In genomic region chr1:150583734-150584133, GRCm38 (mm10) we compare ENCODE assay signal across 13 mouse cellular contexts.
DNase-seq lines count a peak whose midpoint lies in the region; ATAC-seq and TF ChIP-seq lines count a peak whose summit lies in the region.
"Had no signal": no experiment of that assay in that cellular context is flagged by ENCODE, and none has a peak within 500 bp of the region (broad histone marks: within the 10 kb centered on the region; RNA-seq: fewer than 3 reads in every experiment).

No protein-coding gene starts in this region.

- DNase-seq in left cerebral cortex, postnatal 14 days (ENCODE audit: low spot score in 2 of 2), result peak; percentile 20 to 31
- DNase-seq in left cerebral cortex, adult 2 months (ENCODE audit: extremely low spot score in 1 of 2, low spot score in 2 of 2), result no peak
- peak; percentile 44 for DNase-seq in forebrain, embryonic 14.5 days (ENCODE audit: low spot score)
- peak; percentile 62 for DNase-seq in midbrain, embryonic 10.5 days (ENCODE audit: low spot score)
- DNase-seq in retina, postnatal 1 day, result peak; percentile 33
- no peak for DNase-seq in urinary bladder, postnatal 36 days (ENCODE audit: low spot score in 2 of 2)
- DNase-seq: gastrocnemius, postnatal 10 days; heart, postnatal 4 days; liver, embryonic 13.5 days had no signal

- WGBS in forebrain, embryonic 14.5 days, result 34% methylated on average over 8 of the region's 8 CpGs
- WGBS in midbrain, embryonic 10.5 days, result 34% methylated on average over 8 of the region's 8 CpGs
- 55% methylated on average over 8 of the region's 8 CpGs for WGBS in heart, embryonic 11.5 days (ENCODE audit: insufficient replicate concordance)
- 58% methylated on average over 8 of the region's 8 CpGs for WGBS in intestine, postnatal 0 days

- no peaks in the 10 kb centered on the region for H3K36me3 ChIP-seq in forebrain, embryonic 14.5 days (ENCODE audit: control insufficient read depth, insufficient read depth, low read length)
- no peaks in the 10 kb centered on the region for H3K36me3 ChIP-seq in midbrain, embryonic 10.5 days
- 0 out of 2 replicates have a peak, but pooled peaks cover 2% of the 10 kb centered on the region for H3K36me3 ChIP-seq in heart, embryonic 11.5 days (ENCODE audit: control insufficient read depth, insufficient read depth, low read length)
- H3K36me3 ChIP-seq in intestine, postnatal 0 days (ENCODE audit: control insufficient read depth, insufficient read depth), result no peaks in the 10 kb centered on the region; the same call in 1 of the 2 replicates
- H3K36me3 ChIP-seq: liver, embryonic 13.5 days had no signal

- 0 out of 2 replicates have a peak, but pooled peaks cover 2% of the 10 kb centered on the region for H3K4me1 ChIP-seq in forebrain, embryonic 14.5 days (ENCODE audit: control insufficient read depth, insufficient read depth, low read length)
- peaks cover 17% of the 10 kb centered on the region for H3K4me1 ChIP-seq in midbrain, embryonic 10.5 days
- H3K4me1 ChIP-seq in heart, embryonic 11.5 days (ENCODE audit: control insufficient read depth, insufficient read depth, low read length), result no peaks in the 10 kb centered on the region
- H3K4me1 ChIP-seq in intestine, postnatal 0 days (replicated peaks; ENCODE audit: control insufficient read depth, insufficient read depth, low read length), result no peaks in the 10 kb centered on the region
- H3K4me1 ChIP-seq: embryonic facial prominence, embryonic 13.5 days; liver, embryonic 13.5 days had no signal

- H3K9me3 ChIP-seq in forebrain, embryonic 14.5 days (replicated peaks; ENCODE audit: control insufficient read depth, low read length), result no peaks in the 10 kb centered on the region
- H3K9me3 ChIP-seq in midbrain, embryonic 10.5 days (replicated peaks), result no peaks in the 10 kb centered on the region
- H3K9me3 ChIP-seq in heart, embryonic 11.5 days (replicated peaks; ENCODE audit: control insufficient read depth, low read length), result no peaks in the 10 kb centered on the region
- no peaks in the 10 kb centered on the region for H3K9me3 ChIP-seq in intestine, postnatal 0 days (ENCODE audit: control insufficient read depth)
- H3K9me3 ChIP-seq: embryonic facial prominence, embryonic 13.5 days; liver, embryonic 13.5 days had no signal

- no peak for TF ChIP-seq CTCF in left cerebral cortex, adult 2 months (IDR thresholded peaks at IDR 0.05)
- no peak for TF ChIP-seq CTCF in intestine, postnatal 0 days (IDR thresholded peaks at IDR 0.05; ENCODE audit: low read depth)

- H3K27ac ChIP-seq in left cerebral cortex, adult 2 months, result no peak overlapping the region
- no peak overlapping the region for H3K27ac ChIP-seq in forebrain, embryonic 14.5 days (ENCODE audit: low read depth, low read length)
- H3K27ac ChIP-seq in midbrain, embryonic 10.5 days (replicated peaks), result peak overlapping the region; percentile 18
- H3K27ac ChIP-seq in heart, embryonic 11.5 days (ENCODE audit: low read depth, low read length), result no peak overlapping the region
- H3K27ac ChIP-seq in intestine, postnatal 0 days (ENCODE audit: low read depth, low read length), result no peak overlapping the region
- H3K27ac ChIP-seq: embryonic facial prominence, embryonic 13.5 days; layer of hippocampus, adult 2 months; liver, embryonic 13.5 days had no signal

- H3K4me3 ChIP-seq in left cerebral cortex, adult 2 months, result no peak overlapping the region
- no peak overlapping the region for H3K4me3 ChIP-seq in forebrain, embryonic 14.5 days (ENCODE audit: low read depth, low read length)
- H3K4me3 ChIP-seq in midbrain, embryonic 10.5 days, result no peak overlapping the region
- H3K4me3 ChIP-seq in heart, embryonic 11.5 days (ENCODE audit: low read depth, low read length), result no peak overlapping the region
- H3K4me3 ChIP-seq in intestine, postnatal 0 days (ENCODE audit: low read depth, low read length), result no peak overlapping the region
- H3K4me3 ChIP-seq: embryonic facial prominence, embryonic 13.5 days; layer of hippocampus, adult 2 months; liver, embryonic 13.5 days had no signal

- intact Hi-C loops in left cerebral cortex, postnatal 14 days (cut with DNase I), result no loop called here
- intact Hi-C loops in left cerebral cortex, adult 2 months (cut with DNase I), result no loop called here

- H3K4me2 ChIP-seq in forebrain, embryonic 14.5 days (ENCODE audit: low read length), result no peak overlapping the region
- no peak overlapping the region for H3K4me2 ChIP-seq in heart, embryonic 11.5 days
- H3K4me2 ChIP-seq in intestine, postnatal 0 days (replicated peaks; ENCODE audit: low read depth), result no peak overlapping the region
- H3K4me2 ChIP-seq: embryonic facial prominence, embryonic 13.5 days; liver, embryonic 13.5 days had no signal

- peak; percentile 67 for ATAC-seq in forebrain, embryonic 14.5 days
- ATAC-seq in heart, embryonic 11.5 days (replicated peaks; ENCODE audit: insufficient number of reproducible peaks, low FRiP score, low TSS enrichment), result no peak
- ATAC-seq in intestine, postnatal 0 days, result no peak

- H3K9ac ChIP-seq in forebrain, embryonic 14.5 days (ENCODE audit: low read length), result no peak overlapping the region
- no peak overlapping the region for H3K9ac ChIP-seq in heart, embryonic 11.5 days (ENCODE audit: low read depth, low read length)
- no peak overlapping the region for H3K9ac ChIP-seq in intestine, postnatal 0 days (ENCODE audit: low read depth, low read length)
- H3K9ac ChIP-seq: embryonic facial prominence, embryonic 13.5 days; liver, embryonic 13.5 days had no signal

- no peaks in the 10 kb centered on the region for H3K27me3 ChIP-seq in forebrain, embryonic 14.5 days (replicated peaks; ENCODE audit: control insufficient read depth, insufficient read depth, low read length)
- peaks cover 37% of the 10 kb centered on the region for H3K27me3 ChIP-seq in midbrain, embryonic 10.5 days (ENCODE audit: low read depth, poor library complexity, severe bottlenecking)
- H3K27me3 ChIP-seq in heart, embryonic 11.5 days (ENCODE audit: control insufficient read depth, insufficient read depth, low read length), result no peaks in the 10 kb centered on the region
- H3K27me3 ChIP-seq in intestine, postnatal 0 days (replicated peaks; ENCODE audit: control insufficient read depth, insufficient read depth, low read length), result no peaks in the 10 kb centered on the region
- H3K27me3 ChIP-seq: embryonic facial prominence, embryonic 13.5 days; liver, embryonic 13.5 days had no signal

Comparison
In these comparisons a context has a peak if more than half of its experiments do, and no peak if none do; other contexts are left out.
1. DNase-seq: peak in left cerebral cortex, postnatal 14 days (2 of 2), forebrain, embryonic 14.5 days (single experiment), midbrain, embryonic 10.5 days (single experiment) and retina, postnatal 1 day (single experiment); none in left cerebral cortex, adult 2 months (0 of 2) and urinary bladder, postnatal 36 days (0 of 2).